Mouse (Mus musculus) cerebellum, adult 2 months (tissue): ENCODE results near the gene Mapkapk5.

Experiments
- CTCF ChIP-seq: fragments of 200-500 bp; IDR thresholded peaks from 2 replicates; pipeline ENCODE4 v1.5.1; 2011; ENCODE audit warnings: low read depth, mild to moderate bottlenecking, control low read depth, low read length, moderate library complexity, borderline replicate concordance; ENCODE audit not compliant: insufficient read depth
- POLR2A ChIP-seq: fragments of 200-500 bp; IDR thresholded peaks from 2 replicates; pipeline ENCODE4 v1.6.1; 2011; ENCODE audit warnings: low read length, control low read depth, borderline replicate concordance; ENCODE audit not compliant: insufficient read depth

DNA sequence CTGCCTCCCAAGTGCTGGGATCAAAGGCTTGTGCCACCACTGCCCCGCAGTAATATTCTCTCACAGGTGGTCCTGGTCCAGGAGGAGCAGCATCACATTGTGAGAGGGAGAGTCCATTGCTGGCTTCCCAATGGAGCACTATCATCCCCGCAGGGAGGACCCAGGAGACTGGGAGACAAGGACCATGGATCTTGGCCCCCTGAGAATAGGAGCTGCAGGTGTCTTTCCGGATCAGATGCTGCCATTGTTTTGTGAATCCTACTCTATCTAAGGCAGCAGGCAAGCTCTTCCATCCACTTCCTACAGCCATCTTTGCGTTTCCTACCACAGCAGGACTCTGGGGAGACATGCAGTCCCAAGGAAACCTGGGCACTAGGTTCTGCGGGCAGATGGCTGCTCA, 40.0 kb upstream of the Mapkapk5 start:
- TF ChIP-seq CTCF, result no peak
- no peak for TF ChIP-seq POLR2A
